Mouse (Mus musculus) neural tube, embryonic 14.5 days (tissue): ENCODE data around the gene Tanc1. TPM values are rescaled to one million over a fixed set of nuclear protein-coding genes. Genes with fewer than 3 reads are reported as not detected.

Source experiments
- ATAC-seq: fragments of 200-750 bp; cut with Nextera tagmentation; 2 replicates; pipeline ENCODE4 v1.8.0; 2017; ENCODE audit warnings: low read depth, mild to moderate bottlenecking, moderate TSS enrichment, moderate library complexity
- H3K27ac ChIP-seq: fragments of 300-500 bp; sonication (generic); 2 replicates; pipeline ENCODE4 v1.5.1; 2014; ENCODE audit warnings: low read depth, mild to moderate bottlenecking, control low read depth, low read length, moderate library complexity, mixed read lengths
- H3K27me3 ChIP-seq: fragments of 300-500 bp; sonication (generic); 2 replicates; pipeline ENCODE4 v1.6.1; 2014; ENCODE audit warnings: low read length; ENCODE audit not compliant: control insufficient read depth, insufficient read depth
- H3K36me3 ChIP-seq: fragments of 300-500 bp; sonication (generic); 2 replicates; pipeline ENCODE4 v1.6.1; 2014; ENCODE audit warnings: low read length, mixed read lengths; ENCODE audit not compliant: control insufficient read depth, insufficient read depth
- H3K4me1 ChIP-seq: fragments of 300-500 bp; sonication (generic); 2 replicates; pipeline ENCODE4 v1.6.1; 2014; ENCODE audit warnings: low read length; ENCODE audit not compliant: control insufficient read depth, insufficient read depth
- H3K4me2 ChIP-seq: fragments of 300-500 bp; sonication (generic); 2 replicates; pipeline ENCODE4 v1.6.1; 2014; ENCODE audit warnings: mild to moderate bottlenecking, low read depth, low read length, control low read depth
- H3K4me3 ChIP-seq: fragments of 300-500 bp; sonication (generic); 2 replicates; pipeline ENCODE4 v1.5.1; 2014; ENCODE audit warnings: low read depth, low read length, control low read depth, mixed read lengths
- H3K9ac ChIP-seq: fragments of 300-500 bp; sonication (generic); replicated peaks from 2 replicates; pipeline ENCODE4 v1.6.1; 2014; ENCODE audit warnings: low read depth, mild to moderate bottlenecking, control low read depth, low read length, mixed read lengths
- H3K9me3 ChIP-seq: fragments of 300-500 bp; sonication (generic); 2 replicates; pipeline ENCODE4 v1.6.1; 2016; ENCODE audit warnings: low read length; ENCODE audit not compliant: control insufficient read depth
- WGBS: fragments of 180-500 bp; shearing (Covaris S2); extraction: QIAGEN DNeasy Blood & Tissue Kit; methylation state at CpG from one replicate; pipeline ENCODE4 v1.1.7; 2014; 5-methylcytosine and 5-hydroxymethylcytosine counted together
- polyA plus RNA-seq: library from polyadenylated mRNA; unstranded; fragments of >200 nt; fragmentation: Nextera tagmentation; extraction: Ambion mirVana; gene quantifications from 2 replicates; pipeline ENCODE4 v1.2.1, GENCODE M21; 2014

Gene Tanc1
- polyA plus RNA-seq, 1 experiment from 2014 or later = 5.2 TPM

GRCm38 (mm10) chr2:59802722-59803387 lies 191.0 kb downstream of the Tanc1 start:
- Histone ChIP-seq H3K9ac (no peak overlapping the region), H3K4me3 (no peak overlapping the region), H3K27me3 (no peaks in the 10 kb centered on the region), H3K4me1 (no peaks in the 10 kb centered on the region), H3K4me2 (no peak overlapping the region), H3K27ac (no peak overlapping the region), H3K9me3 (no peaks in the 10 kb centered on the region), H3K36me3 (no peaks in the 10 kb centered on the region)
- 88% methylated on average over 8 of the region's 8 CpGs for WGBS
- ATAC-seq = no peak

GRCm38 (mm10) chr2:59805595-59805994 lies 193.8 kb downstream of the Tanc1 start:
- no peak overlapping the region for H3K9ac ChIP-seq
- H3K4me3 ChIP-seq = no peak overlapping the region
- H3K4me1 ChIP-seq = no peaks in the 10 kb centered on the region
- no peaks in the 10 kb centered on the region for H3K9me3 ChIP-seq
- H3K27me3 ChIP-seq = no peaks in the 10 kb centered on the region
- no peaks in the 10 kb centered on the region for H3K36me3 ChIP-seq
- no peak for ATAC-seq
- 56% methylated on average over 2 of the region's 2 CpGs for WGBS
- no peak overlapping the region for H3K4me2 ChIP-seq
- no peak overlapping the region for H3K27ac ChIP-seq

- WGBS = 51% methylated on average over 6 of the region's 6 CpGs
- Histone ChIP-seq H3K27me3 (no peaks in the 10 kb centered on the region), H3K4me3 (no peak overlapping the region), H3K27ac (no peak overlapping the region), H3K9ac (no peak overlapping the region), H3K9me3 (no peaks in the 10 kb centered on the region), H3K4me1 (no peaks in the 10 kb centered on the region), H3K4me2 (no peak overlapping the region), H3K36me3 (no peaks in the 10 kb centered on the region)
- ATAC-seq = no peak
Observed at GRCm38 (mm10) chr2:59806038-59806437, 194.2 kb downstream of the Tanc1 start.

- WGBS = 90% methylated on average over 4 of the region's 4 CpGs
- no peaks in the 10 kb centered on the region for H3K36me3 ChIP-seq
Observed at GRCm38 (mm10) chr2:59808608-59809007, 196.8 kb downstream of the Tanc1 start.

GRCm38 (mm10) chr2:59810039-59810438 lies 198.2 kb downstream of the Tanc1 start:
- no peaks in the 10 kb centered on the region for H3K9me3 ChIP-seq
- ATAC-seq = no peak
- no peaks in the 10 kb centered on the region for H3K36me3 ChIP-seq
- no peaks in the 10 kb centered on the region for H3K27me3 ChIP-seq
- H3K4me3 ChIP-seq = no peak overlapping the region
- no peak overlapping the region for H3K9ac ChIP-seq
- 77% methylated on average over 7 of the region's 7 CpGs for WGBS
- H3K27ac ChIP-seq = no peak overlapping the region
- no peak overlapping the region for H3K4me2 ChIP-seq
- H3K4me1 ChIP-seq = no peaks in the 10 kb centered on the region

More at GRCm38 (mm10) chr2:59808608-59809007, 196.8 kb downstream of the Tanc1 start:
- no peaks in the 10 kb centered on the region for H3K27me3 ChIP-seq
- no peak overlapping the region for H3K4me2 ChIP-seq
- H3K9me3 ChIP-seq = no peaks in the 10 kb centered on the region
- no peak overlapping the region for H3K9ac ChIP-seq
- no peak overlapping the region for H3K4me3 ChIP-seq
- H3K27ac ChIP-seq = no peak overlapping the region
- no peaks in the 10 kb centered on the region for H3K4me1 ChIP-seq
- no peak for ATAC-seq

GRCm38 (mm10) chr2:59811247-59811646 lies 199.4 kb downstream of the Tanc1 start:
- Histone ChIP-seq H3K27me3 (no peaks in the 10 kb centered on the region), H3K4me2 (no peak overlapping the region), H3K9ac (no peak overlapping the region), H3K36me3 (no peaks in the 10 kb centered on the region), H3K9me3 (no peaks in the 10 kb centered on the region), H3K27ac (no peak overlapping the region), H3K4me3 (no peak overlapping the region), H3K4me1 (no peaks in the 10 kb centered on the region)
- 81% methylated on average over 1 of the region's 1 CpGs for WGBS
- no peak for ATAC-seq

- Histone ChIP-seq H3K4me2 (no peak overlapping the region), H3K4me1 (no peaks in the 10 kb centered on the region), H3K4me3 (no peak overlapping the region), H3K9me3 (no peaks in the 10 kb centered on the region), H3K36me3 (no peaks in the 10 kb centered on the region), H3K9ac (no peak overlapping the region), H3K27ac (no peak overlapping the region), H3K27me3 (no peaks in the 10 kb centered on the region)
- 100% methylated on average over 1 of the region's 1 CpGs for WGBS
- ATAC-seq = no peak
Observed at GRCm38 (mm10) chr2:59812641-59813040, 200.8 kb downstream of the Tanc1 start.

GRCm38 (mm10) chr2:59813457-59813856 lies 201.6 kb downstream of the Tanc1 start:
- Histone ChIP-seq H3K27ac (no peak overlapping the region), H3K4me3 (no peak overlapping the region), H3K9me3 (no peaks in the 10 kb centered on the region), H3K27me3 (no peaks in the 10 kb centered on the region), H3K36me3 (no peaks in the 10 kb centered on the region), H3K4me2 (no peak overlapping the region), H3K4me1 (no peaks in the 10 kb centered on the region), H3K9ac (no peak overlapping the region)
- WGBS = 86% methylated on average over 13 of the region's 13 CpGs
- ATAC-seq = no peak

- Histone ChIP-seq H3K27ac (no peak overlapping the region), H3K4me2 (no peak overlapping the region), H3K4me3 (no peak overlapping the region), H3K36me3 (no peaks in the 10 kb centered on the region), H3K9me3 (no peaks in the 10 kb centered on the region), H3K27me3 (no peaks in the 10 kb centered on the region), H3K9ac (no peak overlapping the region), H3K4me1 (no peaks in the 10 kb centered on the region)
- 91% methylated on average over 8 of the region's 8 CpGs for WGBS
- no peak for ATAC-seq
Observed at GRCm38 (mm10) chr2:59814997-59815396, 203.2 kb downstream of the Tanc1 start.
